Mouse (Mus musculus) hindbrain, embryonic 10.5 days (tissue): ENCODE data around the gene Sema5a. TPM values are rescaled to one million over a fixed set of nuclear protein-coding genes. Genes with fewer than 3 reads are reported as not detected.
A peak's percentile ranks its signal among the peaks of the same experiment; 100 is the strongest.

ENCODE experiments used
- DNase-seq: peaks from one replicate; pipeline ENCODE4 v3.0.0-alpha.2; 2017; ENCODE audit warnings: low spot score
- H3K27ac ChIP-seq: fragments of 300-500 bp; sonication (generic); 2 replicates; pipeline ENCODE4 v1.5.1; 2016; ENCODE audit warnings: mild to moderate bottlenecking, moderate library complexity
- H3K27me3 ChIP-seq: fragments of 300-500 bp; sonication (generic); 2 replicates; pipeline ENCODE4 v1.6.1; 2016; ENCODE audit warnings: mild to moderate bottlenecking; ENCODE audit not compliant: poor library complexity, insufficient read depth, severe bottlenecking
- H3K36me3 ChIP-seq: fragments of 300-500 bp; sonication (generic); 2 replicates; pipeline ENCODE4 v1.6.1; 2016; ENCODE audit warnings: mild to moderate bottlenecking, moderate library complexity
- H3K4me1 ChIP-seq: fragments of 300-500 bp; sonication (generic); replicated peaks from 2 replicates; pipeline ENCODE4 v1.6.1; 2016; ENCODE audit warnings: mild to moderate bottlenecking
- H3K4me3 ChIP-seq: fragments of 300-500 bp; sonication (generic); 2 replicates; pipeline ENCODE4 v1.5.1; 2016; ENCODE audit warnings: mild to moderate bottlenecking, moderate library complexity
- H3K9me3 ChIP-seq: fragments of 300-500 bp; sonication (generic); 2 replicates; pipeline ENCODE4 v1.6.1; 2016; ENCODE audit warnings: mild to moderate bottlenecking, moderate library complexity
- WGBS: fragments of 180-500 bp; shearing (Covaris S2); methylation state at CpG from one replicate; pipeline ENCODE4 v1.1.7; 2016; 5-methylcytosine and 5-hydroxymethylcytosine counted together
- polyA plus RNA-seq: library from polyadenylated mRNA; unstranded; fragments of >200 nt; fragmentation: Nextera tagmentation; extraction: Ambion mirVana; gene quantifications from 2 replicates; pipeline ENCODE4 v1.2.1, GENCODE M21; 2016

Gene Sema5a
- polyA plus RNA-seq, 1 experiment from 2014 or later = 5.0 TPM

DNA sequence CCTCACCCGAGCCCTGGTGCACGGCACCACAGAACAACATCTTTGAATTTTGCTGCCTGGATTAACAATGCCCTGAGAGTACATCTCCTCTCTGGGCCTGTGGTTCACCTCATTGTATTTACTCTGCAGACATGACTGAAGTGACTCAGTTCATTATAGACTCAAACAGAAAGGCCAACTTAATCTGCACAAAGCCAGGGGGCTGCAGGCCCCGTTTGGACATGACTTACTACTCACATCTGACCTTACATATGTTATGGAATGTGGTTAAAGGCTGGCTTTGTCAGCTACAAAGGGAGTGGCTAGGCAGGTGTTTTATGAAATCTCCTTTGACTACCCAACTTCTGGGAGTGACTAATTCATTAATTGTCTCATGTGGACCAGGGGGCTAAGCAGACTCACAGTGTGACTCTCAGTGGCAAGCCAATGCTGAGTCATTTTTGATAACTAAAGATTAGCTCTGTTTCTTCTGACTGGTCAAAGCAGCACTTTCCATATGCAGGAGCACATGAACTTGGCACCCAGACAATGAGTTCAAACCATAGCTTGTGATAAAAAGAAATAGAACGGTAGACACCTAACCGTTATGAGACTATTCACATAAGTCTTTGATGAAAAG is 157.4 kb downstream of the Sema5a start:
- WGBS = 82% methylated on average over 5 of the region's 5 CpGs

GRCm38 (mm10) chr15:32403321-32403720 is 158.7 kb downstream of the Sema5a start:
- WGBS = 90% methylated on average over 8 of the region's 8 CpGs
- H3K9me3 ChIP-seq = no peaks in the 10 kb centered on the region
- H3K4me3 ChIP-seq = no peak overlapping the region
- no peak overlapping the region for H3K27ac ChIP-seq
- no peaks in the 10 kb centered on the region for H3K27me3 ChIP-seq
- H3K4me1 ChIP-seq = 0 out of 2 replicates have a peak, but pooled peaks cover 5% of the 10 kb centered on the region
- no peaks in the 10 kb centered on the region for H3K36me3 ChIP-seq
- no peak for DNase-seq

More for the DNA sequence above, 157.4 kb downstream of the Sema5a start:
- Histone ChIP-seq H3K27me3 (no peaks in the 10 kb centered on the region), H3K9me3 (no peaks in the 10 kb centered on the region), H3K36me3 (no peaks in the 10 kb centered on the region), H3K4me1 (0 out of 2 replicates have a peak, but pooled peaks cover 5% of the 10 kb centered on the region), H3K4me3 (no peak overlapping the region), H3K27ac (no peak overlapping the region)
- DNase-seq = no peak

GRCm38 (mm10) chr15:32406436-32406835 is 161.8 kb downstream of the Sema5a start:
- Histone ChIP-seq H3K36me3 (no peaks in the 10 kb centered on the region), H3K27ac (no peak overlapping the region), H3K4me1 (0 out of 2 replicates have a peak, but pooled peaks cover 5% of the 10 kb centered on the region), H3K9me3 (no peaks in the 10 kb centered on the region), H3K27me3 (no peaks in the 10 kb centered on the region), H3K4me3 (no peak overlapping the region)
- 90% methylated on average over 2 of the region's 2 CpGs for WGBS
- DNase-seq = no peak

GRCm38 (mm10) chr15:32407766-32408165 is 163.2 kb downstream of the Sema5a start:
- Histone ChIP-seq H3K9me3 (no peaks in the 10 kb centered on the region), H3K36me3 (no peaks in the 10 kb centered on the region), H3K4me3 (no peak overlapping the region), H3K4me1 (no peaks in the 10 kb centered on the region), H3K27me3 (no peaks in the 10 kb centered on the region), H3K27ac (no peak overlapping the region)
- 91% methylated on average over 3 of the region's 3 CpGs for WGBS
- DNase-seq = no peak

- Histone ChIP-seq H3K4me1 (no peaks in the 10 kb centered on the region), H3K36me3 (no peaks in the 10 kb centered on the region), H3K9me3 (no peaks in the 10 kb centered on the region), H3K4me3 (no peak overlapping the region), H3K27me3 (no peaks in the 10 kb centered on the region), H3K27ac (no peak overlapping the region)
- 85% methylated on average over 2 of the region's 2 CpGs for WGBS
- DNase-seq = no peak
These were observed 171.7 kb downstream of the Sema5a start for GRCm38 (mm10) chr15:32416291-32416690.

DNA sequence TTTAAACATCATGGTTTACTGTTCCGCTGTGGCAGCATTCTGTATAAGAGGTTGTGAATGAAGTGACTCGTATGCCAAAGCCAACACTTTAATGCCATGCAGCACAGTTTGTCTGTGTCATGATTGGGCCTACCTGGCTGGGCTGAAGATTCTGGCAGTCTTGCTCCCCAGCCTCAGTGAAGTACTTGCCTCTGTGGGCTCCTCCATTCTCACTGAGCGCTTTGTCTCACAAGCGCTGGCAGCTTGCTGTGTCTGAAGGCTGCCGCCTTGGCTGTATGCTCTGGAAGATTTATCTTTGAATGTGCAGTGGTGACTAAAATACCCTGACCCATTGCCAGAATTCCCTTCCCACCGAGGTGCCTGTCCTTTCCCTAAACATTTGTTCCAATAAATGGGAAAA is 178.0 kb downstream of the Sema5a start:
- WGBS = 88% methylated on average over 6 of the region's 6 CpGs
- 0 out of 2 replicates have a peak, but pooled peaks cover 3% of the 10 kb centered on the region for H3K4me1 ChIP-seq
- H3K9me3 ChIP-seq = no peaks in the 10 kb centered on the region
- H3K4me3 ChIP-seq = no peak overlapping the region
- no peak for DNase-seq
- no peaks in the 10 kb centered on the region for H3K27me3 ChIP-seq
- H3K27ac ChIP-seq = no peak overlapping the region
- H3K36me3 ChIP-seq = no peaks in the 10 kb centered on the region

- 85% methylated on average over 6 of the region's 6 CpGs for WGBS
- H3K4me3 ChIP-seq = no peak overlapping the region
- no peak for DNase-seq
These were observed 178.5 kb downstream of the Sema5a start for GRCm38 (mm10) chr15:32423061-32423460.

DNA sequence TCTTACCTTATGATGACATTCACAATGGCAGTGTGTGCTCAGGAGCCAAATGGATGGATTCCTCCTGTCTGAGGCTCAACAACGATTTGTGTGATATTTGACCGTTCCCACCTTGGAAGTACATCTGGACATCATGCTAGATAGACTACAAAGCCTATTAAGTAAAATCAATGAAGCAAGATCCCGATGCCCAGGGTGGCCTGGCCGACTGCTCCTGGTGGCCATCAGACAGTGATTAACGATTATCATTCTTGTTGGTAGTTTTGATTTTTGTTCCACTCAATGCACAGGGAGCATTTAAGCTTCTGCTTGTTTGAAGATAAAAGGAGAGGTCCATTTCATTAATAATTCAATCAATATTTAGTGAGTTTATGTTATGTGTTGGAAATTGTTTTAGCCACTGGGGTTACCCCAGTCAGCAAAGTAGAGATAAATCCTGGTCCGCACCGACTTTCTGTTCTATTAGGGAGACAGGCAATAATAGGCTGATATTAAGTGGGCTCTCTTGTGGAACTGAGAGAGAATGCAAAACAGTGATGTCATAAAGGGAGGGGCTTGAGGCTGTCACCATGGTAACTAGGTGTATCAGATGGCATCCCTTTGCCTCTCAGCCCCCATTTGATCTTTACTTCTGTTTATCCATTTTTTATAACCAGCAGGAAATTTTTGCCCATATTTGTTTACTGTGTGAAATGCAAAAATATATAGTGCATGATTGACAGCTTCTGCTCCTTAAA is 182.7 kb downstream of the Sema5a start:
- Histone ChIP-seq H3K4me1 (0 out of 2 replicates have a peak, but pooled peaks cover 7% of the 10 kb centered on the region), H3K9me3 (no peaks in the 10 kb centered on the region), H3K36me3 (no peaks in the 10 kb centered on the region), H3K4me3 (no peak overlapping the region), H3K27ac (no peak overlapping the region), H3K27me3 (no peaks in the 10 kb centered on the region)
- DNase-seq = no peak
- 75% methylated on average over 7 of the region's 7 CpGs for WGBS

More at GRCm38 (mm10) chr15:32423061-32423460, 178.5 kb downstream of the Sema5a start:
- Histone ChIP-seq H3K4me1 (0 out of 2 replicates have a peak, but pooled peaks cover 4% of the 10 kb centered on the region), H3K36me3 (no peaks in the 10 kb centered on the region), H3K27me3 (no peaks in the 10 kb centered on the region), H3K27ac (no peak overlapping the region), H3K9me3 (no peaks in the 10 kb centered on the region)

DNA sequence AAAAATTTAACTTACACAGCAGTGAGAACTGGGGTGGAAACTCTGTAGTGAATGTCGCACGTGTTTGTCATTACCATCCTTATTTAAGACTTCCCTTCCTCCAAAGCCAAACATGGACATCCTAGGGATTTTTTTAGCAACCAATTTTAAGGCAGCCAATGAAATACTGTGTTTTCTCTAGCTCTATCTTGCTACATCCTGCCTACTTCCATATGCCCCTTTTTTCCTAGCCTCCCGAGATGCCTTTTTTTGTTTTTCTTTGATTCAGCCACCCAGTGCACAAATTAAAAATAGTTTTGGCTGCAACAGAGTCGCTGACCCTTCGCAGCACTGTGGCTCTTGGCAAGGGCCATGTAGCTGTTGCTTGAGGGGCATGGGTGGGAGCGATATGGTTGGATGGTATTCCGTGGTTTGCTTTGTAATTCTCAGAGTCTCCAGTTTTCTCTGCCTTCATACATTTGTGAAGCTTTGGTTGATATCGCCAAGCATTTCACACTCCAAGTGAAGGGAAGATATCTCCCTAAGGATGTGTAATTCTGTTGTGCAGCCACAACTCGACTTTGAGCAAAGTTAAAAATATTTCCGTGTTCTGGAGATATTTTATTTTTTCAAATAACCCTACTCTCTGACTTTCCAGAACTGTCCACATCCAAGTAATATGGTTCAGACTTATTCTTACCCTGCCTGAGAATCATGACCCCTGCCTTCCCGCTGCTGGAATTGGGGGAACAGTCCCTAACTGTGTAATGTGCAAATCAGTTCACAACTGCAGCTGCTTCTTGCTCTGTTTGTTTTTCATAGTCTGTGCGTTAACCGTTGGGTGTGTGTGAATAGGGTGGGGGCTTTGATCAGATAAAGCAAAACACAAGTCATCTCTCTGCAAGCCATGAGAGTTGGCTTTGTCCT is 188.6 kb downstream of the Sema5a start:
- H3K9me3 ChIP-seq = no peaks in the 10 kb centered on the region
- H3K27me3 ChIP-seq = no peaks in the 10 kb centered on the region
- H3K4me1 ChIP-seq = peaks cover 15% of the 10 kb centered on the region
- no peak overlapping the region for H3K4me3 ChIP-seq
- DNase-seq = no peak
- 65% methylated on average over 13 of the region's 13 CpGs for WGBS
- H3K27ac ChIP-seq = 0 out of 2 replicates have a peak overlapping the region, but pooled peaks have one; percentile 9
- no peaks in the 10 kb centered on the region for H3K36me3 ChIP-seq

- DNase-seq = no peak
- H3K27me3 ChIP-seq = no peaks in the 10 kb centered on the region
- H3K27ac ChIP-seq = no peak overlapping the region
- H3K4me3 ChIP-seq = no peak overlapping the region
- no peaks in the 10 kb centered on the region for H3K9me3 ChIP-seq
- peaks cover 15% of the 10 kb centered on the region for H3K4me1 ChIP-seq
- no peaks in the 10 kb centered on the region for H3K36me3 ChIP-seq
These were observed 189.2 kb downstream of the Sema5a start for GRCm38 (mm10) chr15:32433833-32434155.

- no peaks in the 10 kb centered on the region for H3K9me3 ChIP-seq
- DNase-seq = no peak
- H3K27ac ChIP-seq = no peak overlapping the region
These were observed 189.7 kb downstream of the Sema5a start for GRCm38 (mm10) chr15:32434274-32434673.

DNA sequence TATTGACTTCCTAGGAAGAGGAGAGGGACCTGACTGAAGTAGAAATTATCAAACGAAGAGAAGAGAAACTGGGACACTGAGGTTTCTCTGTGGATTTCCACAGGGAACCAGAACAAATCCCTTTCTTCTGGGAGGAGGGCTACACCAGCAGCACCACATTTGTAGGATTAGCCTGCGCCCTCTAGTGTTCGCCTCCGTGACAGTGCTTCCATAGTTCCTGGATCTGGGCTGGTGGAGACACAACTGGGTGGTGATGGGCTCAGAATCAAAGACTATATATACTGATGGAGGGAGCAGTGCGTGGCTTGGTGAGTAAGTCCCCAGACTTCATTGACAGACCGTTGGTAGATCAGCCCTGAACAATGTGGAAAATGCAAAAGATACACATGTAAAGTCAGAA is 193.0 kb downstream of the Sema5a start:
- H3K4me1 ChIP-seq = peaks cover 13% of the 10 kb centered on the region
- H3K4me3 ChIP-seq = no peak overlapping the region
- H3K36me3 ChIP-seq = no peaks in the 10 kb centered on the region
- DNase-seq = peak; percentile 73
- no peaks in the 10 kb centered on the region for H3K27me3 ChIP-seq
- H3K9me3 ChIP-seq = no peaks in the 10 kb centered on the region
- H3K27ac ChIP-seq = no peak overlapping the region
- 23% methylated on average over 6 of the region's 6 CpGs for WGBS

More at GRCm38 (mm10) chr15:32434274-32434673, 189.7 kb downstream of the Sema5a start:
- Histone ChIP-seq H3K36me3 (no peaks in the 10 kb centered on the region), H3K4me3 (no peak overlapping the region), H3K4me1 (peaks cover 15% of the 10 kb centered on the region), H3K27me3 (no peaks in the 10 kb centered on the region)
